Mouse (Mus musculus) forebrain, postnatal 0 days (tissue): ENCODE measurements around the gene Arhgap33. TPM values are rescaled to one million over a fixed set of nuclear protein-coding genes. Genes with fewer than 3 reads are reported as not detected.
A peak's percentile ranks its signal among the peaks of the same experiment; 100 is the strongest.

Experiments
- ATAC-seq: fragments of 200-750 bp; cut with Nextera tagmentation; 2 replicates; pipeline ENCODE4 v1.8.0; 2017; ENCODE audit warnings: mild to moderate bottlenecking, moderate library complexity
- DNase-seq: peaks from one replicate; pipeline ENCODE4 v3.0.0-alpha.2; 2015
- H3K27ac ChIP-seq: fragments of 300-500 bp; sonication (generic); 2 replicates; pipeline ENCODE4 v1.5.1; 2014; ENCODE audit warnings: low read depth, mild to moderate bottlenecking, antibody characterized with exemption, low read length, moderate library complexity, mixed read lengths
- H3K27me3 ChIP-seq: fragments of 300-500 bp; sonication (generic); 2 replicates; pipeline ENCODE4 v1.6.1; 2014; ENCODE audit warnings: mild to moderate bottlenecking, low read length, mixed read lengths; ENCODE audit not compliant: insufficient read depth
- H3K36me3 ChIP-seq: fragments of 300-500 bp; sonication (generic); 2 replicates; pipeline ENCODE4 v1.6.1; 2014; ENCODE audit warnings: mild to moderate bottlenecking, moderate library complexity; ENCODE audit not compliant: insufficient read depth
- H3K4me1 ChIP-seq: fragments of 300-500 bp; sonication (generic); 2 replicates; pipeline ENCODE4 v1.6.1; 2014; ENCODE audit warnings: antibody characterized with exemption; ENCODE audit not compliant: insufficient read depth
- H3K4me2 ChIP-seq: fragments of 300-500 bp; sonication (generic); 2 replicates; pipeline ENCODE4 v1.6.1; 2014; ENCODE audit warnings: low read depth, mild to moderate bottlenecking, moderate library complexity
- H3K4me3 ChIP-seq: fragments of 300-500 bp; sonication (generic); 2 replicates; pipeline ENCODE4 v1.5.1; 2014; ENCODE audit warnings: low read depth, low read length, mixed read lengths
- H3K9ac ChIP-seq: fragments of 300-500 bp; sonication (generic); 2 replicates; pipeline ENCODE4 v1.6.1; 2014; ENCODE audit warnings: mild to moderate bottlenecking
- H3K9me3 ChIP-seq: fragments of 300-500 bp; sonication (generic); 2 replicates; pipeline ENCODE4 v1.6.1; 2016; ENCODE audit warnings: low read length
- CTCF ChIP-seq: sonication (generic); IDR thresholded peaks from 2 replicates; pipeline ENCODE4 v1.5.1; 2016; ENCODE audit warnings: antibody characterized with exemption, control low read depth, low read depth
- WGBS: fragments of 180-500 bp; shearing (Covaris S2); extraction: QIAGEN DNeasy Blood & Tissue Kit; methylation state at CpG from one replicate; pipeline ENCODE4 v1.1.7; 2014; 5-methylcytosine and 5-hydroxymethylcytosine counted together
- polyA plus RNA-seq: library from polyadenylated mRNA; unstranded; fragments of >200 nt; fragmentation: Nextera tagmentation; extraction: Ambion mirVana; gene quantifications from 2 replicates; pipeline ENCODE4 v1.2.1, GENCODE M21; 2015
- total RNA-seq: library from RNA; depleted of rRNA; stranded (reverse); fragments of >200 nt; gene quantifications from 2 replicates; pipeline ENCODE4 v1.2.3, GENCODE M21; 2014

Gene Arhgap33
- total and polyA plus RNA-seq, 2 experiments from 2014 or later: 58.5 to 145 TPM

GRCm38 (mm10) chr7:30559443-30559954, 24.6 kb upstream of the Arhgap33 start, which contains the start of gene Lin37:
Gene Lin37 (minus strand): TSS chr7:30559838.
- TF ChIP-seq CTCF: no peak
- peak within 1 kb of the TSS; percentile 29; the same call in 1 of the 2 replicates for H3K27ac ChIP-seq
- no peaks in the 10 kb centered on the region for H3K27me3 ChIP-seq
- WGBS: 0% methylated on average over 20 of the region's 20 CpGs
- H3K36me3 ChIP-seq: peaks cover 27% of the 10 kb centered on the region
- H3K9me3 ChIP-seq: no peaks in the 10 kb centered on the region
- DNase-seq: peak; percentile 99
- ATAC-seq: peak; percentile 92
- H3K4me3 ChIP-seq: peak within 1 kb of the TSS; percentile 62
- peak within 1 kb of the TSS; percentile 64 for H3K9ac ChIP-seq
- H3K4me1 ChIP-seq: peaks cover 11% of the 10 kb centered on the region
- H3K4me2 ChIP-seq: peak within 1 kb of the TSS; percentile 85

- no peak for ATAC-seq
These were observed 24.0 kb upstream of the Arhgap33 start for GRCm38 (mm10) chr7:30558656-30559442.

DNA sequence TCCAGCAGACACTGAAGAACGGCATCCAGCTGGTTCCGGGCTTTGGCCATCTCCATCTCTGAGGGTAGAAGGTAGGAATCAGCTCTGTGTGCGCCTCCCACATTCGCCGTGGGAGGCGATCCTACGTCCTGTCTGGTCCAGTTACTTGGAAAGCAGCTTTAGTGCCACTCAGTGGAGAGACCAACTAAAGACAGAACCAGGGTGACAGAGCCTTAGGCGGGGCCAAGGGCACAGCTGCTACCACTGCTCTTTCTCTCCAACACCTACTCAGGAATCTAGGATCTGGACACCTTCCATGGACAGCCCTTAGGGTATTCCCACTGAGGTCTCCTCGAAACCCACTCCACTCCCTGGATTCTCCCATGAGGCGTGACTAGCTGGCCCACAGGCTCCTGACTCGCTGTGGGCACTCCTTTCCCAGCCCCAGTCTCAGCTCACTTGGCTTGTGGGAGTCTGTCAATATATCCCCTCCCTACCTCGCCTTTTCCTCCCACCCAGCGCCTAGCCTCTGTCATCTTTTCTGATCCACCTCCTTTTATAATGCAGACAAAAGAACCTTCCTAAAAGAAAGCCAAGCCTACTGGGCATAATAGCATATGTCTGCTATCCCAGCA, 23.1 kb upstream of the Arhgap33 start:
- DNase-seq (no peak), ATAC-seq (no peak)
- Histone ChIP-seq H3K9ac (0 out of 2 replicates have a peak overlapping the region, but pooled peaks have one; percentile 64), H3K36me3 (peaks cover 27% of the 10 kb centered on the region), H3K27ac (no peak overlapping the region), H3K4me1 (peaks cover 16% of the 10 kb centered on the region), H3K27me3 (no peaks in the 10 kb centered on the region), H3K4me3 (no peak overlapping the region), H3K4me2 (no peak overlapping the region), H3K9me3 (no peaks in the 10 kb centered on the region)
- no peak for TF ChIP-seq CTCF
- 86% methylated on average over 13 of the region's 13 CpGs for WGBS

More at GRCm38 (mm10) chr7:30558656-30559442, 24.0 kb upstream of the Arhgap33 start:
- Histone ChIP-seq H3K27me3 (no peaks in the 10 kb centered on the region), H3K27ac (peak overlapping the region; percentile 29; the same call in 1 of the 2 replicates), H3K36me3 (peaks cover 27% of the 10 kb centered on the region), H3K4me3 (peak overlapping the region; percentile 62), H3K4me2 (peak overlapping the region; percentile 85), H3K9ac (peak overlapping the region; percentile 64), H3K9me3 (no peaks in the 10 kb centered on the region), H3K4me1 (peaks cover 11% of the 10 kb centered on the region)
- no peak for TF ChIP-seq CTCF
- 16% methylated on average over 12 of the region's 12 CpGs for WGBS
- no peak for DNase-seq

DNA sequence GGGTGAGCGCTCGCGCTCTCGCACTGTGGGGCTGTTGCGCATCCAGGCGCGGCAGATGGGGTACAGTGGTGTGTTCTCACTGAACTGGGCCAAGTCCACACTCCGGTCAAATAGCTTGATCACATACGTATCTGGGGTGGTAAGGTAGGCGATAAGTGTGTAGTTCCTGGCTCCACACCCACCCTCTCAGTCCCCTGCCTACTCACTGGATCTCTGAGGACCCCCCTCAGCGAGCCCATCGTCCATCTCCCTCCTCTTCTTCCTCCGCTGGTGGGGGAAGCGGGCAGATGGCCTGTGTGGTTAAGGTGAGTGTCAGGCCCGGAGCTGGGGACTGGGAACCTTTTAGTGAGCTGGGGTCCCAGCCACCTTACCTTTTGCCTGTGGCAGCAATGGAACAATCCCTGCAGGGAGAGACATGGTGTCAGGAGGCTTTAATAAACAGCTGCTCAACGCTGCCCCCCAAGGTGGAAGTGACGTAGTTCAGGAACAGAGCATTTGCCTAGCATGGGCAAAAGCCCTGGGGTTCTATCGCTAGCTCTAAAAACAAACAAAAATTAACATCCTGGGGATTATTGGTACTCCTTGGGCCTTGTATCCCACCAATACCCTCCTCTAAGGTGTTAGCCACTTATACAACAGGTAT, 22.2 kb upstream of the Arhgap33 start:
- no peaks in the 10 kb centered on the region for H3K27me3 ChIP-seq
- DNase-seq (no peak), ATAC-seq (no peak)
- no peaks in the 10 kb centered on the region for H3K9me3 ChIP-seq
- H3K27ac ChIP-seq: no peak overlapping the region
- H3K4me2 ChIP-seq: no peak overlapping the region
- H3K36me3 ChIP-seq: peaks cover 27% of the 10 kb centered on the region
- H3K4me1 ChIP-seq: peaks cover 21% of the 10 kb centered on the region
- H3K9ac ChIP-seq: no peak overlapping the region
- 0 out of 2 replicates have a peak, but pooled peaks have one; percentile 16 for TF ChIP-seq CTCF
- no peak overlapping the region for H3K4me3 ChIP-seq
- WGBS: 94% methylated on average over 18 of the region's 18 CpGs

GRCm38 (mm10) chr7:30553810-30554584, 19.1 kb upstream of the Arhgap33 start:
- Histone ChIP-seq H3K27me3 (no peaks in the 10 kb centered on the region), H3K36me3 (peaks cover 32% of the 10 kb centered on the region), H3K4me3 (no peak overlapping the region), H3K4me2 (peak overlapping the region; percentile 75), H3K9ac (peak overlapping the region; percentile 44; the same call in 1 of the 2 replicates), H3K27ac (no peak overlapping the region), H3K4me1 (peaks cover 19% of the 10 kb centered on the region; the same call in 1 of the 2 replicates), H3K9me3 (no peaks in the 10 kb centered on the region)
- DNase-seq (no peak), ATAC-seq (no peak)
- WGBS: 87% methylated on average over 22 of the region's 22 CpGs
- no peak for TF ChIP-seq CTCF

- no peak for ATAC-seq
- H3K27ac ChIP-seq: peak overlapping the region; percentile 73
- no peak for TF ChIP-seq CTCF
- H3K4me3 ChIP-seq: peak overlapping the region; percentile 55
- peaks cover 36% of the 10 kb centered on the region for H3K36me3 ChIP-seq
- H3K9ac ChIP-seq: peak overlapping the region; percentile 44
- peaks cover 10% of the 10 kb centered on the region; the same call in 1 of the 2 replicates for H3K4me1 ChIP-seq
- H3K4me2 ChIP-seq: peak overlapping the region; percentile 75
- H3K9me3 ChIP-seq: no peaks in the 10 kb centered on the region
- H3K27me3 ChIP-seq: no peaks in the 10 kb centered on the region
- no peak for DNase-seq
- 2% methylated on average over 23 of the region's 23 CpGs for WGBS
These were observed 18.2 kb upstream of the Arhgap33 start for GRCm38 (mm10) chr7:30553021-30553589.
